Mouse (Mus musculus) heart, postnatal 10 days (tissue): ENCODE measurements around the gene Lef1. TPM values are rescaled to one million over a fixed set of nuclear protein-coding genes. Genes with fewer than 3 reads are reported as not detected.

ENCODE experiments used
- DNase-seq, 2 experiments: peaks; one replicate each; pipeline ENCODE4 v3.0.0; 2021
- intact Hi-C: fragments of 180-260 bp; cut with DNase I; formaldehyde crosslinking; loops from one replicate; pipeline ENCODE4 v1.15.1; 2025
- total RNA-seq, 2 experiments: library from RNA; stranded (reverse); gene quantifications; 2 replicates each; pipeline ENCODE4 v1.2.3; 2021

Gene Lef1
- total RNA-seq, 2 experiments from 2014 or later, result 0.60 to 1.1 TPM

- no peak for DNase-seq
- intact Hi-C loops, result no loop called here
Observed at GRCm38 (mm10) chr3:131186193-131186592, 75.9 kb downstream of the Lef1 start.

GRCm38 (mm10) chr3:131190239-131190638, 80.0 kb downstream of the Lef1 start:
- no peak for DNase-seq
- intact Hi-C loops, result no loop called here

GRCm38 (mm10) chr3:131190671-131191367, 80.5 kb downstream of the Lef1 start:
- intact Hi-C loops, result no loop called here
- no peak for DNase-seq

- DNase-seq, result no peak
- intact Hi-C loops, result no loop called here
Observed at GRCm38 (mm10) chr3:131191454-131191853, 81.2 kb downstream of the Lef1 start.

GRCm38 (mm10) chr3:131196050-131196449, 85.8 kb downstream of the Lef1 start:
- intact Hi-C loops, result no loop called here
- DNase-seq, result no peak

- DNase-seq, result no peak
- intact Hi-C loops, result no loop called here
Observed at GRCm38 (mm10) chr3:131196507-131197019, 86.3 kb downstream of the Lef1 start.

GRCm38 (mm10) chr3:131198991-131199390, 88.7 kb downstream of the Lef1 start:
- intact Hi-C loops, result no loop called here
- no peak for DNase-seq

- DNase-seq, result no peak
- intact Hi-C loops, result no loop called here
Observed at GRCm38 (mm10) chr3:131199590-131200288, 89.5 kb downstream of the Lef1 start.

GRCm38 (mm10) chr3:131202311-131202710, 92.0 kb downstream of the Lef1 start:
- DNase-seq, result no peak
- intact Hi-C loops, result no loop called here

- no peak for DNase-seq
- intact Hi-C loops, result no loop called here
Observed at GRCm38 (mm10) chr3:131207846-131208245, 97.6 kb downstream of the Lef1 start.

- intact Hi-C loops, result no loop called here
- peak in 1 of 2 experiments; percentile 5 for DNase-seq
Observed at GRCm38 (mm10) chr3:131208265-131208891, 98.1 kb downstream of the Lef1 start.

GRCm38 (mm10) chr3:131212200-131212599, 101.9 kb downstream of the Lef1 start:
- intact Hi-C loops, result no loop called here
- DNase-seq, result no peak

GRCm38 (mm10) chr3:131214060-131214658, 103.9 kb downstream of the Lef1 start:
- DNase-seq, result no peak
- intact Hi-C loops, result no loop called here

- intact Hi-C loops, result no loop called here
- DNase-seq, result peak in 1 of 2 experiments; percentile 47
Observed at GRCm38 (mm10) chr3:131214841-131215240, 104.6 kb downstream of the Lef1 start.

GRCm38 (mm10) chr3:131218636-131219390, 108.5 kb downstream of the Lef1 start:
- intact Hi-C loops, result no loop called here
- no peak for DNase-seq

- intact Hi-C loops, result no loop called here
- DNase-seq, result no peak
Observed at GRCm38 (mm10) chr3:131228083-131228482, 117.8 kb downstream of the Lef1 start.

GRCm38 (mm10) chr3:131237061-131237460, 126.8 kb downstream of the Lef1 start:
- intact Hi-C loops, result loop anchor here (1.0 to 5.0 kb wide), 3 partner anchors 350 to 522 kb away; no protein-coding TSS in a partner anchor
- DNase-seq, result no peak

GRCm38 (mm10) chr3:131237785-131238633, 127.7 kb downstream of the Lef1 start:
- intact Hi-C loops, result loop anchor here (1.0 to 5.0 kb wide), 4 partner anchors 351 to 523 kb away; no protein-coding TSS in a partner anchor
- peak; percentile 75 to 88 for DNase-seq
